Mouse (Mus musculus) kidney, adult 2 months (tissue): ENCODE results near the gene Rnf183. TPM values are rescaled to one million over a fixed set of nuclear protein-coding genes. Genes with fewer than 3 reads are reported as not detected.

Experiments used
- DNase-seq: peaks from one replicate; pipeline ENCODE4 v3.0.0; 2021
- H3K27ac ChIP-seq: fragments of 200-500 bp; 2 replicates; pipeline ENCODE4 v1.5.1; 2012; ENCODE audit warnings: low read depth, low read length, control low read depth, inconsistent platforms; ENCODE audit not compliant: insufficient read depth
- H3K27me3 ChIP-seq: fragments of 200-500 bp; replicated peaks from 2 replicates; pipeline ENCODE4 v1.6.1; 2012; ENCODE audit warnings: mild to moderate bottlenecking, moderate library complexity, low read length, inconsistent platforms; ENCODE audit not compliant: control insufficient read depth, insufficient read depth
- H3K36me3 ChIP-seq: fragments of 200-500 bp; 2 replicates; pipeline ENCODE4 v1.6.1; 2012; ENCODE audit warnings: mild to moderate bottlenecking, moderate library complexity, low read length, inconsistent platforms; ENCODE audit not compliant: control insufficient read depth, insufficient read depth
- H3K4me1 ChIP-seq: fragments of 200-500 bp; 2 replicates; pipeline ENCODE4 v1.6.1; 2011; ENCODE audit warnings: low read length; ENCODE audit not compliant: control insufficient read depth, insufficient read depth
- H3K4me3 ChIP-seq: fragments of 200-500 bp; 2 replicates; pipeline ENCODE4 v1.5.1; 2011; ENCODE audit warnings: mild to moderate bottlenecking, low read depth, low read length, control low read depth; ENCODE audit not compliant: insufficient read depth
- CTCF ChIP-seq: fragments of 200-500 bp; conservative IDR thresholded peaks from 2 replicates; pipeline ENCODE4 v1.5.1; 2011; ENCODE audit warnings: low read depth, mild to moderate bottlenecking, control low read depth, low read length, moderate library complexity, mixed read lengths; ENCODE audit not compliant: insufficient read depth, insufficient read length
- POLR2A ChIP-seq: fragments of 200-500 bp; IDR thresholded peaks from one replicate; pipeline ENCODE4 v1.6.1; 2011; ENCODE audit warnings: low read depth, low read length, control low read depth
- WGBS: fragments of 180-500 bp; shearing (Covaris S2); methylation state at CpG from one replicate; pipeline ENCODE4 v1.1.7; 2018; 5-methylcytosine and 5-hydroxymethylcytosine counted together
- polyA plus RNA-seq: library from polyadenylated mRNA; depleted of rRNA; stranded (reverse); fragments of >200 nt; gene quantifications from 2 replicates; pipeline ENCODE4 v1.2.3, GENCODE M21; 2012

Rnf183 gene
- polyA plus RNA-seq, 1 experiment = 180 TPM

DNA sequence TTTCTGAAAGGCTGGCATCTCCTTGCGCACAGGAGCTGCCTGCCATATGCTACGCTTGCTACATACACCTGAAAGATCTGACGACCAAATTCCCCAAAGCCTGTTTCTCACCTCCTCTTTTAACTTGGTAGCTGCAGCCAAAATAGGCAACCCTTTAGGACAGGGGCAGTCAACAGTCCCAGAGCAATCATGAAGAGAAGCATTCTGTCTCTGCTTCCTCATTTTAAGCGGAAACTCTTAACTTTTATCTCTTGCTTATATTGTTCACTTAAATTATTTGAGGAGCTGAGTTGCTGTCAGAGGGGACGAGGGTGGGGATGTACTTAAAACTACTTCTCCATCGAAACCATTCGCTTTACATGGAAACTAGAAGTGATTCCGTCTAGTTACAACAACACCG is 5.4 kb downstream of the Rnf183 start:
- H3K27ac ChIP-seq = no peak overlapping the region
- TF ChIP-seq POLR2A = no peak
- TF ChIP-seq CTCF = no peak
- DNase-seq = no peak
- WGBS = 91% methylated on average over 9 of the region's 9 CpGs
- peaks cover 2% of the 10 kb centered on the region; the same call in 1 of the 2 replicates for H3K36me3 ChIP-seq
- no peak overlapping the region for H3K4me3 ChIP-seq
- H3K27me3 ChIP-seq = no peaks in the 10 kb centered on the region
- H3K4me1 ChIP-seq = no peaks in the 10 kb centered on the region; the same call in 1 of the 2 replicates

DNA sequence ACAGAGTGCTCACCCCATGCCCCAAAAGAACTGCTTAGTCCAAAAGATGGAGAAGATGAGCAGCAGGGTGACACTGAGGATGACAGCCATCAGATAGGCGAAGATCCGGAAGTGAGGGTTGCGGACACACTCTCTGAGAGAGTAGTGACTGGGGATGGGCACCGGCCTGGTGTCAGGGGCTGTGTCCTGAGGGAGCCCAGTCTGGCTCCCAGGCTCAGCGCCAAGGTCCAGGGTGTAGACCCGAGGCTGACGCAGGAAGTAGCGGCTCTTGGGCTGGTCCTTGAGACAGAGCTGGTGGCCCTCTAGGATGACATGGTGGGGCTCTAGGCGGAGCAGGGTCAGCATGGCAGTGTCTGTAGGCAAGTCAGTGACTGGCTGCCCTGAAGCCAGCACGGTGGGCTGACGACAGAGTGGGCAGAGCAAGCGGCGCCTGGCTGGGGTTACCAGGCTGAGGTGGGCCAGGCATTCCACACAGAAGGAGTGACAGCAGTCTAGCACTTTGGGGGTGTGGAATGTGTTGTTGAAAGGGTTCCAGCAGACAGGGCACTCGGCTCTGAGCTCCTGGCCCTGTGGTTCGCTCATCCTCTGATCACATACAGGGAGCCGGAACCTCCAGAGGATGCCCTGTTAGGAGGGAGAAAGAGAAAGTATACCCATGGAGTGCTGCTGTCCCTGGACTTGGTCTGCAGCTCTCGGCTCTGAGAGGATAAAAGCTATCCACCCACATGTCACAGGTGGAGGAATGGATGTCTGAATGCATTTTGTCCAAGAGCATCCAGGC is 6.9 kb downstream of the Rnf183 start:
- Histone ChIP-seq H3K27ac (no peak overlapping the region), H3K27me3 (no peaks in the 10 kb centered on the region), H3K4me3 (no peak overlapping the region), H3K36me3 (peaks cover 4% of the 10 kb centered on the region; the same call in 1 of the 2 replicates), H3K4me1 (no peaks in the 10 kb centered on the region; the same call in 1 of the 2 replicates)
- 75% methylated on average over 17 of the region's 17 CpGs for WGBS
- DNase-seq = no peak
- TF ChIP-seq POLR2A = no peak
- TF ChIP-seq CTCF = no peak

DNA sequence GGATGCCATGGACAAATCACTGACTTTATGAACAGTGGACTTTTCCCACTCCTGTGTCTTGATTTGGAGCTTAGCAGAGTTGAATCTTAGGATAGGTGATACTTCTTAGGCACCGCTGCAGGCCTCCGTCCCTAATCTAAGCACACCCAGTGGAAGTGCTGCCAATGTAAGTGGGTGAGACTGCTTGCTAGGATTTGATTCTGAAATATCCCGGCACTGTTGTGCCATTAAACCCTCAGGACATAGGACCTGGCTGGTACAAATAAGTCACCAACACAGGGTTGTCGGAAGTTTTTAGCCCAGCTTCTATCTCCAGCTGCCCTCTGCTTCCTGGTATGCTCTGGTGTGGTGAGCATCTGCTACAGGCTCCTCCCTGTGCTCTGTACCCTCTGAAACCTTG is 9.2 kb downstream of the Rnf183 start:
- TF ChIP-seq POLR2A (no peak), CTCF (no peak)
- peaks cover 8% of the 10 kb centered on the region for H3K36me3 ChIP-seq
- WGBS = 85% methylated on average over 4 of the region's 4 CpGs
- H3K27me3 ChIP-seq = no peaks in the 10 kb centered on the region
- H3K4me1 ChIP-seq = no peaks in the 10 kb centered on the region; the same call in 1 of the 2 replicates
- DNase-seq = no peak
- no peak overlapping the region for H3K4me3 ChIP-seq
- H3K27ac ChIP-seq = no peak overlapping the region

DNA sequence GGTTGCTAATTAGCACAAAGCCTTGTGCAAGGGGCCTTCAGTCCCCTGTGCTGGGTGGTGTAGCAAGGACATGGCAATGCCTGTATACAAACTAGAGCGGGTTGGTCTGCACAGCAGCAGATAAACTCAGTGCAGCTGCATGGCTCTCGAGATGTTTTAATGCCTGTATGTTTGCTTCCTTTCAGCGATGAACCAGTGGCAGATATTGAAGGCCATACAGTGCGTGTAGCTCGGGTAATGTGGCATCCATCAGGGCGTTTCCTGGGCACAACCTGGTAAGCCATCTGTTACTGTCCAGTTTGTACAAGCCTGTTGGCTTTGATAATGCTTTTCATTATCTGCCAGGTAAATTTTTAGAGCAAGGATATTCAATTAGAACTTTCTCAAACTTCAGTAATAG is 16.0 kb downstream of the Rnf183 start:
- peaks cover 21% of the 10 kb centered on the region for H3K36me3 ChIP-seq
- no peaks in the 10 kb centered on the region for H3K27me3 ChIP-seq
- no peak overlapping the region for H3K27ac ChIP-seq
- no peak for DNase-seq
- WGBS = 97% methylated on average over 6 of the region's 6 CpGs
- no peaks in the 10 kb centered on the region for H3K4me1 ChIP-seq
- H3K4me3 ChIP-seq = no peak overlapping the region
- no peak for TF ChIP-seq CTCF

DNA sequence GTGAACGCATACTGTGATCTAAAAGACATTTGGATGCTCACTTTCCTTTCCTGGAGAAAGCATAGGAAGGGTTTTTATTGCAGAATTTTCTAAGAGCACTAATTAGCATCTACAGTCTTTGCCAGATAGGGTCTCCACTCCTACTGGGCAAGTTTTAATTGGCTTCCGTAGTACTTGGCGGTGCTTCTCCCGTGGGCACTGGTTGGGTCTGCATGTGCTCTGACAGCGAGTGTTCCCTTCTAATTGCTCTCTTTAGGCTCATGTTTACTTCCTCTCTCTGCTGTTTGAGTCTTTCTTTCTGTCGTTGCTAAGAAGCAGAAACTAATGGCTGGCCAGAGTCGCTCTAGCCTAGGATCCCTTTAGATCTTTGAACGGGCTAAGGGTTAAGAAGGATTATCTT is 16.6 kb downstream of the Rnf183 start:
- TF ChIP-seq CTCF = no peak
- TF ChIP-seq POLR2A = no peak
- Histone ChIP-seq H3K4me3 (no peak overlapping the region), H3K27ac (no peak overlapping the region), H3K27me3 (no peaks in the 10 kb centered on the region), H3K4me1 (no peaks in the 10 kb centered on the region), H3K36me3 (peaks cover 19% of the 10 kb centered on the region)
- 92% methylated on average over 8 of the region's 8 CpGs for WGBS
- DNase-seq = no peak

DNA sequence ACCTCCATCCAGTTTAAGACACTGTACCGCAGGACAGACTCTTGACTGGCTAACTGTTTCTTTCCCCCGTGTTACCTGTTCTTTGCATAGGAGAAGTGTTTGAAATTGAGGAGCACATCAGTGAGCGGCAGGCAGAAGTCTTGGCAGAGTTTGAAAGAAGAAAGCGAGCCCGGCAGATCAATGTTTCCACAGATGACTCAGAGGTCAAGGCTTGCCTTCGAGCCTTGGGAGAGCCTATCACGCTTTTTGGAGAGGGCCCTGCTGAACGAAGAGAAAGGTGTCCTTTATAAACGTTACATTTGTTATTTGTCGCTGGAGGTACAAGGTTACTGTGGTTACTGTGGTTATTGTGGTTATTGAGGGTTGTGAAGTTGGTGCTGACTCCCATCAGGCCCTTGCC is 23.4 kb downstream of the Rnf183 start:
- Histone ChIP-seq H3K27me3 (no peaks in the 10 kb centered on the region), H3K4me3 (no peak overlapping the region), H3K36me3 (peaks cover 12% of the 10 kb centered on the region), H3K27ac (no peak overlapping the region), H3K4me1 (peaks cover 3% of the 10 kb centered on the region; the same call in 1 of the 2 replicates)
- TF ChIP-seq POLR2A (no peak), CTCF (no peak)
- WGBS = 92% methylated on average over 10 of the region's 10 CpGs
- no peak for DNase-seq

DNA sequence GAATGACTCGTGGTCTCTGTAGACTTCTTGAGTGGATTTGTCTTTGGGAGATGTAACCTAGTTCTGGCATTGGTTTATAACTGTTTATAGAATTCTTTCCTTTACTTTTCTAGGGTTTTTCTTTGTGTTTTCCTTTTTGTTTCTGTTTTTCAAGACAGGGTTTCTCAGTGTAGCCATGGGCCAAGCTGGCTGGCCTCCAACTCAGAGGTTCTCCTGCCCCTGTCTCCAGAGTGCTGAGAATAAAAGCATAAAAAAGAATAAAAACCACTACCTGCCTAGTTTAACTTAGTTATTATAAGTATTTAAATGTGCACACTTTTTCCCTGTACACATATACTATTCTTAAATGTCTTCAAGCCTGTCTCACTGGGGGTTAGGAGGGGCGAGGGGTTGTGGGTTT is 24.7 kb downstream of the Rnf183 start:
- DNase-seq = no peak
- whole genome bisulfite sequencing = 82% methylated on average over 2 of the region's 2 CpGs
- Histone ChIP-seq H3K36me3 (peaks cover 8% of the 10 kb centered on the region), H3K4me1 (peaks cover 3% of the 10 kb centered on the region; the same call in 1 of the 2 replicates), H3K27ac (no peak overlapping the region), H3K27me3 (no peaks in the 10 kb centered on the region), H3K4me3 (no peak overlapping the region)
- TF ChIP-seq CTCF = no peak
- TF ChIP-seq POLR2A = no peak
